8 mouse cellular contexts compared by ENCODE assay signal in the genomic region with DNA sequence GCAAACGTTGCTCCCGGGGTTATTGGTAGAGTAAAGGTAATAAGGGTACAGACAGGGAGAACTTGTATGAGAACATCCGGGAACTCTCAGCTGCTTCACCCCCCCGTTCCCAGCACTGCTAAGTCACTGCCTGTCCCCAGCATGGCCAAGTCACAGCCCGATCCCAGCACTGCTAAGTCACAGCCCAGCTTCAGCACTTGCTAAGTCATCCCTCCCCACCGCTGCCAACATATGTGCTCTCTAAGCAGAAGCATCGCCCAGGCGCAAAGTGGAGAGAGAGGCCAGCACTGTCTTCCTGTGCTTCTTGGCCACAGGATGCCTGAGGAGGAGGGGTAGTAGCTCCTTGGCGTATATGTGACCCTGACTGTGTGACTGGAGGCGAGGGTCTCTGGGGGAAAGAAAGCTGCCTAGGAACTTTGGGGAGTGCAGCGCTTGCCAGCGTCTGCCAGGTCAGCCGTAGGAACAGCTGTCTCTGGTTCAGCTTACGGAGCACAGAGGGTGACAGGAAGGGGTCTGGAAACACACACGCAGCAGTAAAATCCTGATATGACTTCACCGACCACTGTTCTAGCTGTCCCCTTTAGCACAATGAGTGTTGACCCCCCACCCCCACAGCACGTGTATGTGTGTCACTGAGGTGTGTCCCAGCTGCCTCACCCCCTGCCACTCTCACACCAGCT. TPM values are rescaled to one million over a fixed set of nuclear protein-coding genes. Genes with fewer than 3 reads are reported as not detected.
DNase-seq lines count a peak whose midpoint lies in the region; ATAC-seq and TF ChIP-seq lines count a peak whose summit lies in the region.

No protein-coding gene starts in this region.

- H3K4me2 ChIP-seq in lung, postnatal 0 days (replicated peaks; ENCODE audit: low read depth, low read length), result no peak overlapping the region
- peak overlapping the region; percentile 33; the same call in 1 of the 2 replicates for H3K4me2 ChIP-seq in heart, embryonic 16.5 days (ENCODE audit: low read depth, low read length)
- 0 out of 2 replicates have a peak overlapping the region, but pooled peaks have one; percentile 11 for H3K4me2 ChIP-seq in liver, postnatal 0 days (ENCODE audit: low read depth, low read length)

- H3K27ac ChIP-seq in lung, postnatal 0 days (ENCODE audit: low read length), result no peak overlapping the region
- H3K27ac ChIP-seq in heart, embryonic 16.5 days (ENCODE audit: low read length), result no peak overlapping the region
- no peak overlapping the region for H3K27ac ChIP-seq in liver, postnatal 0 days (ENCODE audit: low read depth)

- H3K36me3 ChIP-seq in lung, postnatal 0 days (ENCODE audit: insufficient read depth, low read length), result 0 out of 2 replicates have a peak, but pooled peaks cover 6% of the 10 kb centered on the region
- H3K36me3 ChIP-seq in heart, embryonic 16.5 days (ENCODE audit: control insufficient read depth, insufficient read depth), result no peaks in the 10 kb centered on the region
- peaks cover 2% of the 10 kb centered on the region; the same call in 1 of the 2 replicates for H3K36me3 ChIP-seq in liver, postnatal 0 days (replicated peaks; ENCODE audit: insufficient read depth, low read length)

- WGBS in lung, postnatal 0 days, result 41% methylated on average over 17 of the region's 17 CpGs
- 24% methylated on average over 17 of the region's 17 CpGs for WGBS in heart, embryonic 16.5 days
- WGBS in liver, postnatal 0 days (ENCODE audit: insufficient replicate concordance), result 22% methylated on average over 17 of the region's 17 CpGs

- no peaks in the 10 kb centered on the region for H3K27me3 ChIP-seq in lung, postnatal 0 days (replicated peaks; ENCODE audit: insufficient read depth, low read length)
- no peaks in the 10 kb centered on the region for H3K27me3 ChIP-seq in heart, embryonic 16.5 days (ENCODE audit: control insufficient read depth, insufficient read depth, low read length)
- no peaks in the 10 kb centered on the region for H3K27me3 ChIP-seq in liver, postnatal 0 days (ENCODE audit: insufficient read depth, low read length)

- peak; percentile 65 for ATAC-seq in lung, postnatal 0 days
- ATAC-seq in heart, embryonic 16.5 days (replicated peaks; ENCODE audit: extremely low read depth, insufficient read depth, low FRiP score), result peak; percentile 56
- ATAC-seq in liver, postnatal 0 days, result peak; percentile 90

- no peak overlapping the region for H3K4me3 ChIP-seq in lung, postnatal 0 days (ENCODE audit: low read depth, low read length)
- H3K4me3 ChIP-seq in heart, embryonic 16.5 days (ENCODE audit: low read length), result no peak overlapping the region
- no peak overlapping the region for H3K4me3 ChIP-seq in liver, postnatal 0 days (ENCODE audit: low read depth, low read length)

- TF ChIP-seq CTCF in lung, postnatal 0 days (IDR thresholded peaks at IDR 0.05), result no peak
- TF ChIP-seq CTCF in liver, postnatal 0 days (IDR thresholded peaks at IDR 0.05; ENCODE audit: low read depth), result no peak

- no peaks in the 10 kb centered on the region for H3K4me1 ChIP-seq in lung, postnatal 0 days (ENCODE audit: insufficient read depth, low read depth, low read length)
- H3K4me1 ChIP-seq in heart, embryonic 16.5 days (ENCODE audit: control insufficient read depth, insufficient read depth, low read length), result no peaks in the 10 kb centered on the region
- H3K4me1 ChIP-seq in liver, postnatal 0 days (ENCODE audit: insufficient read depth), result no peaks in the 10 kb centered on the region

- H3K9me3 ChIP-seq in lung, postnatal 0 days (ENCODE audit: low read length), result no peaks in the 10 kb centered on the region
- no peaks in the 10 kb centered on the region for H3K9me3 ChIP-seq in heart, embryonic 16.5 days (replicated peaks; ENCODE audit: control insufficient read depth, low read length)
- no peaks in the 10 kb centered on the region for H3K9me3 ChIP-seq in liver, postnatal 0 days (ENCODE audit: low read length)

- DNase-seq in lung, postnatal 0 days (ENCODE audit: low spot score), result peak; percentile 43
- no peak for DNase-seq in lung, postnatal 14 days
- DNase-seq in gastrocnemius, adult 18-20 months (ENCODE audit: low spot score), result peak; percentile 87
- peak; percentile 55 for DNase-seq in liver, postnatal 0 days
- DNase-seq in ovary, adult 18-20 months (ENCODE audit: low spot score), result no peak
- DNase-seq in lung, postnatal 36 days, result no peak
- DNase-seq in layer of hippocampus, postnatal 25 days (ENCODE audit: extremely low spot score in 1 of 2, low spot score in 1 of 2), result no peak

- no peak overlapping the region for H3K9ac ChIP-seq in lung, postnatal 0 days (replicated peaks; ENCODE audit: low read depth)
- H3K9ac ChIP-seq in heart, embryonic 16.5 days (ENCODE audit: low read length), result 0 out of 2 replicates have a peak overlapping the region, but pooled peaks have one; percentile 16
- H3K9ac ChIP-seq in liver, postnatal 0 days (replicated peaks), result no peak overlapping the region

- no peak for TF ChIP-seq EP300 in lung, postnatal 0 days (IDR thresholded peaks at IDR 0.05)
- no peak for TF ChIP-seq EP300 in liver, postnatal 0 days (IDR thresholded peaks at IDR 0.05; ENCODE audit: low read depth)

RNA-seq across cellular contexts. Expression of gene Pfkfb4, which starts 18.2 kb away (rescaled TPM):
- polyA plus RNA-seq in lung, postnatal 0 days (2015; fragmentation: Nextera tagmentation; extraction: Ambion mirVana), result 22.0 and 22.8 TPM in 2 replicates
- 10 to 100 TPM; 18.8 to 43.0 TPM for total RNA-seq in gastrocnemius, adult 18-20 months (2021)
- polyA plus RNA-seq in heart, embryonic 16.5 days (2015; fragmentation: Nextera tagmentation; extraction: Ambion mirVana), result 3.1 and 4.8 TPM in 2 replicates
- 3.1 and 3.8 TPM in 2 replicates for polyA plus RNA-seq in liver, postnatal 0 days (2015; fragmentation: Nextera tagmentation; extraction: Ambion mirVana)
- total RNA-seq in layer of hippocampus, postnatal 25 days (2021), result 10 to 100 TPM in 1 of 2 experiments, 1 to 10 TPM in 1; 10.0 to 10.9 TPM

RNA-seq across cellular contexts. Expression of gene Ucn2, which starts 24.0 kb away (rescaled TPM):
- polyA plus RNA-seq in lung, postnatal 0 days (2015; fragmentation: Nextera tagmentation; extraction: Ambion mirVana), result not detected in 2 replicates
- total RNA-seq in gastrocnemius, adult 18-20 months (2021), result under 1 TPM; 0.27 to 0.90 TPM
- polyA plus RNA-seq in heart, embryonic 16.5 days (2015; fragmentation: Nextera tagmentation; extraction: Ambion mirVana), result not detected in 2 replicates
- not detected in 2 replicates for polyA plus RNA-seq in liver, postnatal 0 days (2015; fragmentation: Nextera tagmentation; extraction: Ambion mirVana)
- not detected for total RNA-seq in layer of hippocampus, postnatal 25 days (2021)

RNA-seq across cellular contexts. Expression of gene Shisa5, which starts 28.6 kb away (rescaled TPM):
- 194 and 216 TPM in 2 replicates for polyA plus RNA-seq in lung, postnatal 0 days (2015; fragmentation: Nextera tagmentation; extraction: Ambion mirVana)
- total RNA-seq in gastrocnemius, adult 18-20 months (2021), result 10 to 100 TPM in 1 of 2 experiments, 1 to 10 TPM in 1; 9.8 to 15.5 TPM
- 75.4 and 84.5 TPM in 2 replicates for polyA plus RNA-seq in heart, embryonic 16.5 days (2015; fragmentation: Nextera tagmentation; extraction: Ambion mirVana)
- polyA plus RNA-seq in liver, postnatal 0 days (2015; fragmentation: Nextera tagmentation; extraction: Ambion mirVana), result 34.1 and 35.0 TPM in 2 replicates
- total RNA-seq in layer of hippocampus, postnatal 25 days (2021), result 10 to 100 TPM; 49.3 to 52.1 TPM

RNA-seq across cellular contexts. Expression of gene Trex1, which starts 49.8 kb away (rescaled TPM):
- polyA plus RNA-seq in lung, postnatal 0 days (2015; fragmentation: Nextera tagmentation; extraction: Ambion mirVana), result 19.3 and 20.9 TPM in 2 replicates
- 10 to 100 TPM; 13.1 to 17.2 TPM for total RNA-seq in gastrocnemius, adult 18-20 months (2021)
- 12.5 and 14.5 TPM in 2 replicates for polyA plus RNA-seq in heart, embryonic 16.5 days (2015; fragmentation: Nextera tagmentation; extraction: Ambion mirVana)
- polyA plus RNA-seq in liver, postnatal 0 days (2015; fragmentation: Nextera tagmentation; extraction: Ambion mirVana), result 13.3 and 14.3 TPM in 2 replicates
- total RNA-seq in layer of hippocampus, postnatal 25 days (2021), result 10 to 100 TPM; 13.1 to 14.2 TPM

RNA-seq across cellular contexts. Expression of gene Col7a1, which starts 56.4 kb away (rescaled TPM):
- polyA plus RNA-seq in lung, postnatal 0 days (2015; fragmentation: Nextera tagmentation; extraction: Ambion mirVana), result 2.5 and 2.9 TPM in 2 replicates
- total RNA-seq in gastrocnemius, adult 18-20 months (2021), result 1 to 10 TPM; 2.2 to 3.5 TPM
- polyA plus RNA-seq in heart, embryonic 16.5 days (2015; fragmentation: Nextera tagmentation; extraction: Ambion mirVana), result 1.3 and 1.5 TPM in 2 replicates
- 0.05 and 0.13 TPM in 2 replicates for polyA plus RNA-seq in liver, postnatal 0 days (2015; fragmentation: Nextera tagmentation; extraction: Ambion mirVana)
- total RNA-seq in layer of hippocampus, postnatal 25 days (2021), result 1 to 10 TPM; 2.0 to 3.0 TPM

Comparison
In these comparisons a context has a peak if more than half of its experiments do, and no peak if none do; other contexts are left out.
1. DNase-seq: peak in lung, postnatal 0 days (single experiment), gastrocnemius, adult 18-20 months (single experiment) and liver, postnatal 0 days (single experiment); none in lung, postnatal 14 days (single experiment), ovary, adult 18-20 months (single experiment), lung, postnatal 36 days (single experiment) and layer of hippocampus, postnatal 25 days (0 of 2).
2. Peak in every context shown above with its lines, with median percentiles within 50 percentile points of each other: ATAC-seq.